Mouse (Mus musculus): ENCODE data around the gene Ifi208.
"Not testable (repeated sequence)": the region's sequence is repeated elsewhere in the genome, so short reads cannot be mapped to it uniquely, and the experiment has no call there.

Ifi208 gene

GRCm38 (mm10) chr1:173673458-173674097, at the start of gene Ifi208:
Gene Ifi208 (plus strand): TSS chr1:173673675.
- not testable (repeated sequence) for DNase-seq (ENCODE audit: low spot score in 2 of 2)

GRCm38 (mm10) chr1:173624052-173624451, 49.4 kb upstream of the Ifi208 start:
- no peak for DNase-seq (ENCODE audit: low spot score in 2 of 2)

GRCm38 (mm10) chr1:173626686-173627085, 46.8 kb upstream of the Ifi208 start:
- DNase-seq (ENCODE audit: low spot score in 2 of 2) = no peak

GRCm38 (mm10) chr1:173630622-173631021, 42.9 kb upstream of the Ifi208 start, which contains the start of gene Ifi209:
Gene Ifi209 (plus strand): TSS chr1:173630917.
- not testable (repeated sequence) for DNase-seq (ENCODE audit: low spot score in 2 of 2)

- no peak for DNase-seq (ENCODE audit: low spot score in 2 of 2)
These were observed 39.4 kb upstream of the Ifi208 start for GRCm38 (mm10) chr1:173633969-173634645.

- DNase-seq (ENCODE audit: low spot score in 2 of 2) = no peak
These were observed 28.1 kb upstream of the Ifi208 start for GRCm38 (mm10) chr1:173645393-173645792.

GRCm38 (mm10) chr1:173657973-173658372, 15.5 kb upstream of the Ifi208 start:
- DNase-seq (ENCODE audit: low spot score in 2 of 2) = no peak

- DNase-seq (ENCODE audit: low spot score in 2 of 2) = not testable (repeated sequence)
These were observed 5.1 kb downstream of the Ifi208 start for GRCm38 (mm10) chr1:173678605-173679004.

- no peak for DNase-seq (ENCODE audit: low spot score in 2 of 2)
These were observed 20.8 kb downstream of the Ifi208 start for GRCm38 (mm10) chr1:173694270-173694669.

- no peak for DNase-seq (ENCODE audit: low spot score in 2 of 2)
These were observed 59.7 kb downstream of the Ifi208 start for GRCm38 (mm10) chr1:173733219-173733618.

GRCm38 (mm10) chr1:173735015-173735414, 61.5 kb downstream of the Ifi208 start:
- DNase-seq (ENCODE audit: low spot score in 2 of 2) = not testable (repeated sequence)

- no peak for DNase-seq (ENCODE audit: low spot score in 2 of 2)
These were observed 63.5 kb downstream of the Ifi208 start for GRCm38 (mm10) chr1:173736986-173737385.

- DNase-seq (ENCODE audit: low spot score in 2 of 2) = no peak
These were observed 67.1 kb downstream of the Ifi208 start for GRCm38 (mm10) chr1:173740537-173740936.

GRCm38 (mm10) chr1:173741656-173742055, 68.2 kb downstream of the Ifi208 start, which contains the start of gene Ifi207:
Gene Ifi207 (minus strand): TSS chr1:173741747.
- no peak for DNase-seq (ENCODE audit: low spot score in 2 of 2)

- no peak for DNase-seq (ENCODE audit: low spot score in 2 of 2)
These were observed 68.8 kb downstream of the Ifi208 start for GRCm38 (mm10) chr1:173742262-173742661.

Measured in urinary bladder, postnatal 4 days (tissue).